Mouse (Mus musculus): Measurements from ENCODE around the gene 2300003K06Rik. TPM values are rescaled to one million over a fixed set of nuclear protein-coding genes. Genes with fewer than 3 reads are reported as not detected.

The 2300003K06Rik gene
- polyA plus RNA-seq, 1 experiment from 2014 or later, result not detected

DNA sequence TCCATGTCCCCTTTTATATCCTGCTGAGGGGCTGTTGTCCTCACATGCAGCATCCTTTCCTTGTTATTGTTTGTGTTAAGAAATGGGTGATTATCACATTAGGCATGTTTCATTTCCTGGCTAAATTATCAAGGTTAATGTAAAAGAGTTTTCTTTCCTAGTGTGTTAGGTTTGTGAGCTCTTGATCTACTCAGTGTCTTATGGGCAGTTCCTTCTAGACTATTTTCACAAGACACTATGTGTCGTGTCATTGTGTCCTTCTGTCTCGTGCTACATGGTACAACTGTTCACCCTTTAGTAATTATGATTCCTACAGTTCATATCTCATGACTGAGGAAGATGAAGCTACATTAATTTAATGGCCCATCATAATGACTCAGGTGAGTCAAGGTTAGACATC lies 44.5 kb downstream of the 2300003K06Rik start, which contains the start of gene Gm11596:
Gene Gm11596 (minus strand): TSS at position 101 of the 400 bp plus-strand sequence.
- Histone ChIP-seq H3K4me1 (no peaks in the 10 kb centered on the region), H3K36me3 (no peaks in the 10 kb centered on the region), H3K27me3 (ENCODE audit: insufficient read depth, poor library complexity, severe bottlenecking) (peaks cover 6% of the 10 kb centered on the region; the same call in 1 of the 2 replicates), H3K27ac (no peak within 1 kb of the TSS), H3K9me3 (no peaks in the 10 kb centered on the region), H3K4me3 (no peak within 1 kb of the TSS)
- 75% methylated on average over 2 of the region's 2 CpGs for WGBS
- no peak for DNase-seq (ENCODE audit: low spot score)

Other genes starting within 250 kb of the 2300003K06Rik start
- gene Krtap1-3, start 246.7 kb downstream of the 2300003K06Rik start, polyA plus RNA-seq (2016; fragmentation: Nextera tagmentation; extraction: Ambion mirVana), result not detected in 2 replicates
- not detected in 2 replicates for gene Krtap9-3, start 240.0 kb downstream of the 2300003K06Rik start, polyA plus RNA-seq (2016; fragmentation: Nextera tagmentation; extraction: Ambion mirVana)
- not detected in 2 replicates for gene Gm11938, start 234.8 kb downstream of the 2300003K06Rik start, polyA plus RNA-seq (2016; fragmentation: Nextera tagmentation; extraction: Ambion mirVana)
- not detected in 2 replicates for gene Gm11937, start 227.9 kb downstream of the 2300003K06Rik start, polyA plus RNA-seq (2016; fragmentation: Nextera tagmentation; extraction: Ambion mirVana)
- gene Krtap2-4, start 223.2 kb downstream of the 2300003K06Rik start, polyA plus RNA-seq (2016; fragmentation: Nextera tagmentation; extraction: Ambion mirVana), result not detected in 2 replicates
- not detected in 2 replicates for gene Gm11562, start 217.6 kb downstream of the 2300003K06Rik start, polyA plus RNA-seq (2016; fragmentation: Nextera tagmentation; extraction: Ambion mirVana)
- gene Krtap4-1, start 209.8 kb downstream of the 2300003K06Rik start, polyA plus RNA-seq (2016; fragmentation: Nextera tagmentation; extraction: Ambion mirVana), result not detected in 2 replicates
- gene Krtap4-2, start 203.0 kb downstream of the 2300003K06Rik start, polyA plus RNA-seq (2016; fragmentation: Nextera tagmentation; extraction: Ambion mirVana), result not detected in 2 replicates
- gene Krtap4-7, start 194.0 kb downstream of the 2300003K06Rik start, polyA plus RNA-seq (2016; fragmentation: Nextera tagmentation; extraction: Ambion mirVana), result not detected in 2 replicates
- gene Gm11555, start 187.8 kb downstream of the 2300003K06Rik start, polyA plus RNA-seq (2016; fragmentation: Nextera tagmentation; extraction: Ambion mirVana), result not detected in 2 replicates
- gene Gm11563, start 179.1 kb downstream of the 2300003K06Rik start, polyA plus RNA-seq (2016; fragmentation: Nextera tagmentation; extraction: Ambion mirVana), result not detected in 2 replicates
- not detected in 2 replicates for gene Krtap4-6, start 172.1 kb downstream of the 2300003K06Rik start, polyA plus RNA-seq (2016; fragmentation: Nextera tagmentation; extraction: Ambion mirVana)
- not detected in 2 replicates for gene Gm14190, start 147.3 kb downstream of the 2300003K06Rik start, polyA plus RNA-seq (2016; fragmentation: Nextera tagmentation; extraction: Ambion mirVana)
- not detected in 2 replicates for gene Gm14180, start 103.8 kb downstream of the 2300003K06Rik start, polyA plus RNA-seq (2016; fragmentation: Nextera tagmentation; extraction: Ambion mirVana)
- not detected in 2 replicates for gene Gm11595, start 65.2 kb downstream of the 2300003K06Rik start, polyA plus RNA-seq (2016; fragmentation: Nextera tagmentation; extraction: Ambion mirVana)
- not detected in 2 replicates for gene Krtap4-8, start 57.4 kb downstream of the 2300003K06Rik start, polyA plus RNA-seq (2016; fragmentation: Nextera tagmentation; extraction: Ambion mirVana)
- not detected in 2 replicates for gene Krtap4-9, start 52.9 kb downstream of the 2300003K06Rik start, polyA plus RNA-seq (2016; fragmentation: Nextera tagmentation; extraction: Ambion mirVana)
- not detected in 2 replicates for gene Gm11596, start 44.6 kb downstream of the 2300003K06Rik start, polyA plus RNA-seq (2016; fragmentation: Nextera tagmentation; extraction: Ambion mirVana)
- not detected in 2 replicates for gene Gm11569, start 39.1 kb downstream of the 2300003K06Rik start, polyA plus RNA-seq (2016; fragmentation: Nextera tagmentation; extraction: Ambion mirVana)
- gene Gm11554, start 33.6 kb downstream of the 2300003K06Rik start, polyA plus RNA-seq (2016; fragmentation: Nextera tagmentation; extraction: Ambion mirVana), result not detected in 2 replicates
- gene Krtap4-13, start 28.2 kb downstream of the 2300003K06Rik start, polyA plus RNA-seq (2016; fragmentation: Nextera tagmentation; extraction: Ambion mirVana), result not detected in 2 replicates
- not detected in 2 replicates for gene Gm11564, start 22.4 kb downstream of the 2300003K06Rik start, polyA plus RNA-seq (2016; fragmentation: Nextera tagmentation; extraction: Ambion mirVana)
- gene Krtap4-16, start 13.5 kb upstream of the 2300003K06Rik start, polyA plus RNA-seq (2016; fragmentation: Nextera tagmentation; extraction: Ambion mirVana), result not detected in 2 replicates
- not detected in 2 replicates for gene Gm11568, start 19.9 kb upstream of the 2300003K06Rik start, polyA plus RNA-seq (2016; fragmentation: Nextera tagmentation; extraction: Ambion mirVana)
- not detected in 2 replicates for gene Gm11559, start 26.4 kb upstream of the 2300003K06Rik start, polyA plus RNA-seq (2016; fragmentation: Nextera tagmentation; extraction: Ambion mirVana)
- gene Krtap9-1, start 35.3 kb upstream of the 2300003K06Rik start, polyA plus RNA-seq (2016; fragmentation: Nextera tagmentation; extraction: Ambion mirVana), result not detected in 2 replicates
- not detected in 2 replicates for gene Gm11567, start 41.1 kb upstream of the 2300003K06Rik start, polyA plus RNA-seq (2016; fragmentation: Nextera tagmentation; extraction: Ambion mirVana)
- gene Krtap31-1, start 69.9 kb upstream of the 2300003K06Rik start, polyA plus RNA-seq (2016; fragmentation: Nextera tagmentation; extraction: Ambion mirVana), result not detected in 2 replicates
- not detected in 2 replicates for gene Gm11565, start 76.7 kb upstream of the 2300003K06Rik start, polyA plus RNA-seq (2016; fragmentation: Nextera tagmentation; extraction: Ambion mirVana)
- gene Krtap31-2, start 98.2 kb upstream of the 2300003K06Rik start, polyA plus RNA-seq (2016; fragmentation: Nextera tagmentation; extraction: Ambion mirVana), result not detected in 2 replicates
- gene Krtap9-5, start 110.4 kb upstream of the 2300003K06Rik start, polyA plus RNA-seq (2016; fragmentation: Nextera tagmentation; extraction: Ambion mirVana), result not detected in 2 replicates
- gene Krtap29-1, start 141.0 kb upstream of the 2300003K06Rik start, polyA plus RNA-seq (2016; fragmentation: Nextera tagmentation; extraction: Ambion mirVana), result not detected in 2 replicates
- gene Krtap16-1, start 148.5 kb upstream of the 2300003K06Rik start, polyA plus RNA-seq (2016; fragmentation: Nextera tagmentation; extraction: Ambion mirVana), result not detected in 2 replicates
- 0.30 TPM in 1 of 2 replicates, not detected in the other for gene Krtap17-1, start 155.9 kb upstream of the 2300003K06Rik start, polyA plus RNA-seq (2016; fragmentation: Nextera tagmentation; extraction: Ambion mirVana)
- not detected in 2 replicates for gene Krt33a, start 178.1 kb upstream of the 2300003K06Rik start, polyA plus RNA-seq (2016; fragmentation: Nextera tagmentation; extraction: Ambion mirVana)
- not detected in 2 replicates for gene Krt33b, start 191.8 kb upstream of the 2300003K06Rik start, polyA plus RNA-seq (2016; fragmentation: Nextera tagmentation; extraction: Ambion mirVana)
- gene Krt34, start 203.5 kb upstream of the 2300003K06Rik start, polyA plus RNA-seq (2016; fragmentation: Nextera tagmentation; extraction: Ambion mirVana), result not detected in 2 replicates
- gene Krt31, start 212.5 kb upstream of the 2300003K06Rik start, polyA plus RNA-seq (2016; fragmentation: Nextera tagmentation; extraction: Ambion mirVana), result not detected in 2 replicates

Measured in heart, embryonic 10.5 days (tissue).